Mouse (Mus musculus): ENCODE data around the gene Omp.
A peak's percentile ranks its signal among the peaks of the same experiment; 100 is the strongest.

Gene Omp

DNA sequence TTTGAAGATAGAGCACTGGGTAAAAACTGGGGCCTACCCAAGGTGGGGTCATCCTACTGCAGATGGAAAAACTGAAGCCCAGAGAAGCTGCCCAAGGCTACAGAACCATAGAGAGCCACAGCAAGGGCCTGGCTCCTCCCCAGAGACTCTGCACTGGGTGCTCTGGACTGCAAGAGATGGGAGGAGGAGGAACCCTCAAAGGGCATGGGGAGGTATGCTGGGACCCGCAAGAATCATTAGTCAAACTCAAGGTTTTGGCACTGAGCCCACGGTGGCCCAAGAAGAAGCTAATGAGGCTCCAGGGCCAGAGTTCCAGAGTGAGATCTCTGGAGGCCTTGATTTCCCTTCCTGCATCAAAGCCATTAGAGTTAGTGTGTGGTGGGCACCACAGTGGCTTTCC, 7.3 kb downstream of the Omp start:
- no peak for DNase-seq

GRCm38 (mm10) chr7:98137583-98137982, 7.7 kb downstream of the Omp start:
- DNase-seq: no peak

DNA sequence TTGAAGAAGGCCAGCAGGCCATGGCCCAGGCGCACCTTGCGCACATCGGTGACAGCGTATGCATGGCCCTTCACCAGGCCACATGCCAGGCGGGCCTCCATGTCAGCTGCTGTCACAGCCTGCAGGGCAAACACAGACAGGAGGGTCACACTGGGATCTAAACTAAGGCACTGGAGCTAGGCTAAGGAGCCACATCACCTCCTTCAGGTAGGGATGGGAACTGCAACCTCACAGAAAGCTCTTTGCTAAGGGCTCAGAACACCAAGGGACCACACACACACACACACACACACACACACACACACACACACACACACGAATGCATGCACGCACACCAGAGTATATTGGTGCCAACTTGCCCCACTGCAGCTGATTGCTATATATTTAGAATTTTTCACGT, 13.6 kb downstream of the Omp start:
- no peak for DNase-seq

GRCm38 (mm10) chr7:98125473-98125872, 19.8 kb downstream of the Omp start:
- DNase-seq: peak; percentile 51

DNA sequence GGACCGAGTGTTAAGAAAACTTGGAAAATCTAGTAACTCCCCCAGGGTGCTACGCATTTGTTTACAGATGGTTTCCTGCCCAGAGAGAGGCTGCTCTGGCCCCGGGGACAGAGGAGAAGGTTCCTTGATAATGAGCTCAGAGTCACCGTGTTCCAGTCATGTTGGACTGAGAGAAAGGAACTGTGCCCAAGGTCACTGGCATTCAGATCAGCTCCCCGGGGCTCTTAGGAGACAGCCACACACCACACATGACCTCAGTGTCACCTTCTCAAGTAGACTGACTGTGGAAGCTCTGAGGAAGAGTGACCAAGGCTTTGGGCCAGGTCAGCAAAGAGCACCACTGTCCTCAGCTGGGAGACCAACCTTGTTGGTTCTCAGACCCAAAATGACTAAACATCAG, 20.6 kb downstream of the Omp start:
- DNase-seq: no peak

GRCm38 (mm10) chr7:98121673-98122072, 23.6 kb downstream of the Omp start:
- no peak for DNase-seq

DNA sequence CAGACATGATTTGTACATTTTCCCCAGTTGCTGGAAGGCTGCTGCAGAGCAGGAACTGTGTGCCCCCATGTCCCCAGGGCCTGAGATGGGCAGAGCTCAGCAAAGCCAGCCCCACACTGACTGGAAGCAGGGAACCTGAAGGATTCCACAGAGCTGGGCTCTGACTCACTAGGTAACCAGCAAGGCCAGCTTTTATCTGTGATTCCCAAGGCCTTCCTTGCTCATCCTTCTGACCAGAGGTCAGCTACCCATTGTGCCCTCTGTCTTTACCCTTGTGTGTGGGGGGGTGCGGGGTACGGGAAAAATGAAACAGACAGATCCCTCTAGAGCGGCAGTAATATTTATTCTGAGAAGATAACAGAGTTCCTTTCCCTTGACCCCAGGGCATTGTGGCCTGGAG, 24.1 kb downstream of the Omp start:
- DNase-seq: no peak

DNA sequence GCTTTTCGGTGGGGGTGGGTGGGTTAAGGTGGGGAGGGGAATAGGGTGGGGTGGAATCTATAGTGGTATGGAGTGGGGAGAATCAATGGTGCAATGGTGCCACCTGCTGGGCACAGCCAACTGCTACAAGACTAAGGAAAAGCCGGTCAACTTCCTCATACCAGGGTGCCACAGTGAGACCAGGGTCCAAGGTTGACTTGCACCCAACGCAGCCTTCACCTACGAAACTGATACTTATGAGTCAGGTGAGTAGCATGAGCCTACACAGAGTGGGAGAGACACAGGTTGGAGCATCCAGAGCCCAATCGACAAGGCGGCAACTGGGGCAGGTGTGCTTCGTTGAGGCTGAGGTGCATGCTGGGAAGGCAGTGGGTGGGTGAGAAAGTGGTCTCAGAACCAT, 25.0 kb downstream of the Omp start:
- DNase-seq: peak; percentile 80

- DNase-seq: no peak
These were observed 25.4 kb downstream of the Omp start for GRCm38 (mm10) chr7:98119961-98120232.

DNA sequence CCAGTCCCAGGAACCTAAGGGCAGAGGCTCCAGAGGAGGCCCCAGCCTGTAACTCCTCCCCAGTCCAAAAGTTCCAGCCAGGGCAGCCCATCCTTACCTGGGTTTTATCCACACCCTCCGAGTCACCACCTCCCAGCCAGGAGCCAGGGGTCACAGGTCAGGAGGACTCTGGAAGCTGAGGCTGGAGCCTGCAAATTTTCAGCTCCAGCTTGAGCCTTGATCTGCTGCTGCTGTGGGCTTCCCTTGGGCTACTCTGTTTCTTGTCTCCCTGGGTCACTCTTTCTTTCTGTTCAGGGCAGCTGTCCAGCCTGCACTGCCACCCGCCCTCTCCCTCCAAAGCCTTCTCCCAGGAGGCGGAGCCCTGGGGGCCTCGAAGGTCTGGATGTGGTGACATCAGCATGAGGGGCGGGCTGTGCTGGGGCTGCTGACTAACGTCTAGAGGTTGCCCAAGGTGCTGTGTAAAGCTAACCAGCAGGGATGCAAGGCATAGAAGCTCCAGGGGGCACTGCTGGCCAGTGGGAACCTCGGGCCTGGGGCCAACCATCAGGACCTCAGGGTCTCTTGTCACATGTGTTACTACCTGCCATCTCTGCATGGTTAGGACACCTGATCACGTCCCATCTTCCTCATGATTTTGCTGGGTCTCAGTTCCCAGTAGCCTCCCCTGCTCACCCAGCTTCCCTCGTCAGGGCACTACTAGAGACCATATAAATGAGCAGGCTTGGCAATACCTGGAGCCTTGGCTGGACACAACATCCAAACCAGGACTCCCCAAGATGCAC, 25.9 kb downstream of the Omp start, which contains the start of gene Myo7a:
Gene Myo7a (minus strand): TSS at position 346 of the 782 bp plus-strand sequence.
- DNase-seq: no peak

DNA sequence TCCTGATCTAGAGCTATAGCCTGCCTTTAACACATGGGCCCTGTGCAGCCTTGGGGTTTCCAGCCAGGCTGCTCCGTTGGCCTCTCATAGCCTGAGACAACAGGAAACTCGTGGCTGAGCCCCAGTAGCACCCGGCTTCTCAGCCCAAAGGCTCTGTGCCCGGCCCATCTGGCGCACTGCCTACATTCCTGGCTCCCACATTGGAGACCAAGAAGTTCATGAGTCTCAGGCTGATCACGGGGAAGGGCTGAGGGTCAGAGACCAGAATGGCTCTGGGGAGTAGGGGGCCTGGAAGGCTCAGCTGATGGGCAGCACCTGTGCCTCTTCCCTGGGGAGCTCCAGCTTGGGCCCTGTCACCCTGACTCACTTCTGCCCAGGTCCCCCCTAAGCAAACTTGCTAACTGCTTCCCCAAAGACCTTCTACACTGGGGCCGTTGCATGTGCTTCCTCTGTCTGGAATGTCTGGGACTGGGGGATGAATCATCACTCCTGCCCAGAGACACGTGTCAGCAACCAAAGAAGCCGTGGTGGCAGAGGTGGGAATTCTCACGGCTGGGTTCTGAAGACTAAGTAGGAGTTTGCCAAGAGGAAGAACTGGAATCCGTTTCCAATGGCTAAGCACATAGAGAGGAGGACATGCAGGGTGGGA, 28.2 kb downstream of the Omp start:
- peak; percentile 78 for DNase-seq

DNA sequence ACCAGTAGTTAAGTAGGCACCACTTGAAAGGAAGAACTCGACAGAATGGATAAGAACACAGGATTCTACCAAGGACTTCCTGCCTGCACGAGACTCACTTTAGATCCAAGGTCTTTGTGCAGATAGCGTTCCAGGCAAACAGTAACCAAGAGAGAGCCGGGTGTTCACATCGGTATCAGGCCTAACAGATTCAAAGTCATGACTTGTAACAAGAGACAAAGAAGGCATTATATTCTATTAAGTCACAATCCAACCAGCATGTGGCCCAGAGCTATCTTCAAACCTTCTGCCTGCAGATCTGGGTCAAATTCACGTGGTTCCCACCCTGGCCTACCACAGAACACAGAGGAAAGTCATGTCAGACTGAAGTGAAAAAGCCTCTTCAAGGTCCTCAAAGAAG, 30.6 kb downstream of the Omp start:
- no peak for DNase-seq

GRCm38 (mm10) chr7:98111233-98111632, 34.1 kb downstream of the Omp start:
- no peak for DNase-seq

- no peak for DNase-seq
These were observed 35.5 kb downstream of the Omp start for GRCm38 (mm10) chr7:98109771-98110170.

GRCm38 (mm10) chr7:98108636-98109430, 36.5 kb downstream of the Omp start:
- no peak for DNase-seq

GRCm38 (mm10) chr7:98106272-98106671, 39.0 kb downstream of the Omp start:
- DNase-seq: no peak

- DNase-seq: no peak
These were observed 40.5 kb downstream of the Omp start for GRCm38 (mm10) chr7:98104481-98105435.

- DNase-seq: no peak
These were observed 41.4 kb downstream of the Omp start for GRCm38 (mm10) chr7:98103942-98104292.

GRCm38 (mm10) chr7:98103002-98103941, 42.0 kb downstream of the Omp start:
- peak; percentile 91 for DNase-seq

DNA sequence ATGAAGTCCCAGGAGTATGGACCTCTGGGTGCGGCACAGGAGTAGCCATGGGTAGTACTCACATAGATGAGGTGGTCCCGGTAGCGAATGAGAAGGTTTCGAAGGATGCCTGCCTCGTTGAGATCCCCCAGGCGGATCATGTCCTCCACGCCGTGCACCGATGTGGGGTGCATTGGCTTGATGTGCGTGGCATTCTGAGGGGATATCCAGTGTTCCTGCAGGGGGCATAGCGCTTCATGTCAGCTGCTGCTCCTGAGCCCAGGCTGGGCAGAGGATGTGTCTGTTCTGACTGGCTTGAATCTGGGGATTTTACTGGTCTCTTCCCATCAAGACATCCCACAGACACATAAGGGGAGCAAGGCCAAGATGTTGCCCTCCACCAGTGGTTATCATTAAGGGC, 42.8 kb downstream of the Omp start:
- DNase-seq: no peak

GRCm38 (mm10) chr7:98097557-98097956, 47.7 kb downstream of the Omp start:
- DNase-seq: no peak

DNA sequence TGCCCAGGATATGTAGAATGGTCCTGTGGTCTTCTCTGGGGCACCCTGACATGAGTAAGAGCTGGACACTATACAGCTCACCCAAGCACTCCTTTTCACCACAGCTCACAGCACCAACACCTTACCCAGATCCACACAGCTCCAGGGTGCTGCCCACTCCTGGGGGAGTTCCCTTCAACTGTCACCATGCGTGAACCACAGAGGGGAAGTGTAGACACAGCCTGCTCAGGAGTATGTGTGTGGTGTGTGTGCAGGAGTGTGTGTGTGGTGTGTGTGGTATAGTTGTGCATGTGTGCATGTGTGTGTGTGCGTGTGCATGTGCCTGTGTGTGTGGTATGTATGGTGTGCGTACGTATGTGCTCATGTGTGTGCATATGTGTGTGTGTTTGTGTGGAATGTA, 49.5 kb downstream of the Omp start:
- no peak for DNase-seq
